22 mouse cellular contexts compared by ENCODE assay signal in genomic region chr4:149779966-149780365, GRCm38 (mm10). TPM values are rescaled to one million over a fixed set of nuclear protein-coding genes. Genes with fewer than 3 reads are reported as not detected.
DNase-seq lines count a peak whose midpoint lies in the region; ATAC-seq and TF ChIP-seq lines count a peak whose summit lies in the region.
"Had no signal": no experiment of that assay in that cellular context is flagged by ENCODE, and none has a peak within 500 bp of the region (broad histone marks: within the 10 kb centered on the region; RNA-seq: fewer than 3 reads in every experiment).

No protein-coding gene starts in this region.

- H3K27me3 ChIP-seq in liver, embryonic 16.5 days (ENCODE audit: control insufficient read depth, insufficient read depth, low read depth, low read length), result no peaks in the 10 kb centered on the region
- H3K27me3 ChIP-seq in liver, embryonic 11.5 days (replicated peaks; ENCODE audit: control insufficient read depth, insufficient read depth, low read length), result no peaks in the 10 kb centered on the region
- no peaks in the 10 kb centered on the region for H3K27me3 ChIP-seq in MEL (ENCODE audit: control insufficient read depth in 1 of 2, insufficient read depth in 2 of 2, low read length in 2 of 2)
- no peaks in the 10 kb centered on the region for H3K27me3 ChIP-seq in stomach, embryonic 15.5 days (replicated peaks)
- H3K27me3 ChIP-seq: heart, embryonic 15.5 days had no signal

- no peak overlapping the region for H3K9ac ChIP-seq in liver, embryonic 16.5 days (ENCODE audit: low read depth, low read length)
- H3K9ac ChIP-seq in liver, embryonic 11.5 days (ENCODE audit: low read depth, low read length), result no peak overlapping the region
- peak overlapping the region; percentile 89 for H3K9ac ChIP-seq in MEL (ENCODE audit: control insufficient read depth, low read depth, low read length, poor library complexity, severe bottlenecking)
- H3K9ac ChIP-seq in stomach, embryonic 15.5 days, result no peak overlapping the region
- H3K9ac ChIP-seq: embryonic facial prominence, embryonic 15.5 days; heart, embryonic 15.5 days; liver, embryonic 14.5 days; midbrain, embryonic 12.5 days; neural tube, embryonic 13.5 days had no signal

- no peak for TF ChIP-seq CTCF in MEL (IDR thresholded peaks at IDR 0.05 in 2 of 3, conservative IDR thresholded peaks at IDR 0.05 in 1 of 3; ENCODE audit: control insufficient read depth in 1 of 3, insufficient read depth in 1 of 3, low read depth in 2 of 3, low read length in 3 of 3, poor library complexity in 1 of 3, severe bottlenecking in 1 of 3)
- no peak for TF ChIP-seq CTCF in embryonic fibroblast, embryonic 13.5 days (IDR thresholded peaks at IDR 0.05; ENCODE audit: borderline replicate concordance, insufficient read depth, low read length)

- no peak for TF ChIP-seq RAD21 in MEL (IDR thresholded peaks at IDR 0.05; ENCODE audit: low read depth, low read length)

- no peak for TF ChIP-seq EP300 in MEL (IDR thresholded peaks at IDR 0.05; ENCODE audit: low read depth in 1 of 2, low read length in 2 of 2)

- peaks cover 20% of the 10 kb centered on the region for H3K79me2 ChIP-seq in MEL (ENCODE audit: control insufficient read depth, insufficient read depth, low read length, poor library complexity)

- no peaks in the 10 kb centered on the region for H3K9me3 ChIP-seq in liver, embryonic 16.5 days (replicated peaks; ENCODE audit: control insufficient read depth, low read length)
- H3K9me3 ChIP-seq in liver, embryonic 11.5 days (ENCODE audit: control insufficient read depth, low read length), result no peaks in the 10 kb centered on the region
- no peaks in the 10 kb centered on the region for H3K9me3 ChIP-seq in MEL (replicated peaks; ENCODE audit: insufficient read depth, low read length)
- no peaks in the 10 kb centered on the region for H3K9me3 ChIP-seq in stomach, embryonic 15.5 days
- H3K9me3 ChIP-seq: embryonic facial prominence, embryonic 15.5 days; forebrain, embryonic 10.5 days; heart, embryonic 15.5 days; limb, embryonic 10.5 days; midbrain, embryonic 12.5 days; neural tube, embryonic 13.5 days had no signal

- peaks cover 17% of the 10 kb centered on the region for H3K4me1 ChIP-seq in liver, embryonic 16.5 days (ENCODE audit: control insufficient read depth, low read depth, low read length)
- H3K4me1 ChIP-seq in liver, embryonic 11.5 days (replicated peaks; ENCODE audit: control insufficient read depth, insufficient read depth, low read length), result peaks cover 17% of the 10 kb centered on the region
- H3K4me1 ChIP-seq in MEL (ENCODE audit: control insufficient read depth in 1 of 2, insufficient read depth in 2 of 2, low read length in 2 of 2), result peaks cover 26 to 56% of the 10 kb centered on the region in 2 experiments
- H3K4me1 ChIP-seq in embryonic fibroblast, embryonic 13.5 days (ENCODE audit: control insufficient read depth, insufficient read depth, low read length), result peaks cover 7% of the 10 kb centered on the region
- H3K4me1 ChIP-seq in stomach, embryonic 15.5 days, result peaks cover 10% of the 10 kb centered on the region
- H3K4me1 ChIP-seq: embryonic facial prominence, embryonic 15.5 days; forebrain, embryonic 10.5 days; midbrain, embryonic 12.5 days had no signal

- H3K27ac ChIP-seq in liver, embryonic 16.5 days (ENCODE audit: low read length), result peak overlapping the region; percentile 57
- H3K27ac ChIP-seq in liver, embryonic 11.5 days (ENCODE audit: low read depth, low read length), result no peak overlapping the region
- H3K27ac ChIP-seq in MEL (ENCODE audit: control insufficient read depth, low read depth, low read length), result peak overlapping the region; percentile 98
- H3K27ac ChIP-seq in embryonic fibroblast, embryonic 13.5 days (ENCODE audit: insufficient read depth, low read length), result peak overlapping the region; percentile 58; the same call in 1 of the 2 replicates
- peak overlapping the region; percentile 46; the same call in 1 of the 2 replicates for H3K27ac ChIP-seq in stomach, embryonic 15.5 days
- H3K27ac ChIP-seq: embryonic facial prominence, embryonic 15.5 days; forebrain, embryonic 10.5 days; heart, embryonic 15.5 days; left cerebral cortex, adult 2 months; limb, embryonic 10.5 days; liver, embryonic 14.5 days; midbrain, embryonic 12.5 days; neural tube, embryonic 13.5 days had no signal

- no peak for ATAC-seq in liver, embryonic 16.5 days (ENCODE audit: low read depth)
- ATAC-seq in liver, embryonic 11.5 days (replicated peaks; ENCODE audit: low FRiP score), result no peak
- no peak for ATAC-seq in stomach, embryonic 15.5 days (ENCODE audit: insufficient read depth, low FRiP score, low read depth)
- ATAC-seq: hindbrain, embryonic 16.5 days had no signal

- no peak overlapping the region for H3K4me3 ChIP-seq in liver, embryonic 16.5 days (ENCODE audit: low read depth, low read length)
- H3K4me3 ChIP-seq in liver, embryonic 11.5 days (ENCODE audit: low read depth, low read length), result no peak overlapping the region
- peak overlapping the region; percentile 59 to 71 for H3K4me3 ChIP-seq in MEL (ENCODE audit: control insufficient read depth in 1 of 2, insufficient read depth in 1 of 2, low read depth in 2 of 2, low read length in 2 of 2)
- H3K4me3 ChIP-seq in embryonic fibroblast, embryonic 13.5 days (ENCODE audit: insufficient read depth, low read length), result no peak overlapping the region
- H3K4me3 ChIP-seq in stomach, embryonic 15.5 days (replicated peaks), result no peak overlapping the region
- H3K4me3 ChIP-seq: embryonic facial prominence, embryonic 15.5 days; forebrain, embryonic 10.5 days; heart, adult 2 months; heart, embryonic 15.5 days; left cerebral cortex, adult 2 months; limb, embryonic 10.5 days; midbrain, embryonic 12.5 days; neural tube, embryonic 13.5 days had no signal

- intact Hi-C loops in left cerebral cortex, postnatal 4 days (cut with DNase I), result no loop called here

- WGBS in liver, embryonic 16.5 days (ENCODE audit: insufficient replicate concordance), result 55% methylated on average over 9 of the region's 9 CpGs
- WGBS in liver, embryonic 11.5 days, result 83% methylated on average over 9 of the region's 9 CpGs
- 77% methylated on average over 9 of the region's 9 CpGs for WGBS in stomach, embryonic 15.5 days

- TF ChIP-seq POLR2A in MEL (IDR thresholded peaks at IDR 0.05; ENCODE audit: control insufficient read depth in 1 of 2, insufficient read depth in 1 of 2, low read depth in 1 of 2, low read length in 2 of 2, poor library complexity in 1 of 2), result no peak; a peak in 1 of 4 replicates
- TF ChIP-seq POLR2A in embryonic fibroblast, embryonic 13.5 days (IDR thresholded peaks at IDR 0.05; ENCODE audit: low read depth, low read length), result no peak

- DNase-seq in liver, embryonic 11.5 days (ENCODE audit: low spot score), result no peak
- DNase-seq in MEL (ENCODE audit: low read depth, low spot score), result no peak
- DNase-seq in left cerebral cortex, postnatal 4 days, result no peak
- DNase-seq in spleen, adult 12 weeks (ENCODE audit: low spot score), result no peak
- DNase-seq: cerebellum, adult 2 months; cerebellum, postnatal 36 days; kidney, adult 18-20 months; kidney, postnatal 25 days; spleen, adult 18-20 months had no signal

- H3K36me3 ChIP-seq in liver, embryonic 16.5 days (ENCODE audit: control insufficient read depth, insufficient read depth), result no peaks in the 10 kb centered on the region
- no peaks in the 10 kb centered on the region for H3K36me3 ChIP-seq in liver, embryonic 11.5 days (ENCODE audit: control insufficient read depth, insufficient read depth, low read length)
- H3K36me3 ChIP-seq in MEL (ENCODE audit: control insufficient read depth in 1 of 2, insufficient read depth in 2 of 2, low read length in 2 of 2), result peaks cover 0 to 39% of the 10 kb centered on the region in 2 experiments; a peak in 3 of 4 replicates
- no peaks in the 10 kb centered on the region for H3K36me3 ChIP-seq in stomach, embryonic 15.5 days
- H3K36me3 ChIP-seq: embryonic facial prominence, embryonic 15.5 days; forebrain, embryonic 10.5 days; heart, embryonic 15.5 days; limb, embryonic 10.5 days; midbrain, embryonic 12.5 days; neural tube, embryonic 13.5 days had no signal

- H3K4me2 ChIP-seq in liver, embryonic 16.5 days (ENCODE audit: low read depth, low read length), result peak overlapping the region; percentile 33; the same call in 1 of the 2 replicates
- no peak overlapping the region for H3K4me2 ChIP-seq in liver, embryonic 11.5 days
- no peak overlapping the region for H3K4me2 ChIP-seq in stomach, embryonic 15.5 days
- H3K4me2 ChIP-seq: embryonic facial prominence, embryonic 15.5 days; heart, embryonic 15.5 days; midbrain, embryonic 12.5 days; neural tube, embryonic 13.5 days had no signal

TF ChIP-seq in MEL, 35 proteins besides CTCF, POLR2A, EP300 and RAD21:
- TF ChIP-seq MAX (IDR thresholded peaks at IDR 0.05; ENCODE audit: low read length), result 0 out of 2 replicates have a peak, but pooled peaks have one; percentile 36
- no peak; the same call in 1 of the 2 replicates for TF ChIP-seq ZMIZ1 (IDR thresholded peaks at IDR 0.05; ENCODE audit: low read depth, low read length)

RNA-seq across cellular contexts. Expression of gene Slc25a33, which starts 5.9 kb away (rescaled TPM):
- polyA plus RNA-seq in liver, embryonic 16.5 days (2015; fragmentation: Nextera tagmentation; extraction: Ambion mirVana), result 10.7 and 11.3 TPM in 2 replicates
- polyA plus RNA-seq in liver, embryonic 11.5 days (2014; fragmentation: Nextera tagmentation; extraction: Ambion mirVana), result 21.9 and 23.2 TPM in 2 replicates
- total RNA-seq in MEL (2012; rRNA removed), result 20.6 and 21.4 TPM in 2 replicates
- polyA plus RNA-seq in MEL (2012; ENCODE audit: insufficient read depth in 1 of 2, insufficient read length in 2 of 2, low read depth in 1 of 2, low replicate concordance in 2 of 2, missing spikeins in 1 of 2), result 100 to 1,000 TPM in 1 of 2 experiments, 10 to 100 TPM in 1; 24.8 to 103 TPM
- 5.7 and 7.4 TPM in 2 replicates for polyA plus RNA-seq in embryonic fibroblast, embryonic 13.5 days (2011; ENCODE audit: insufficient read length, low read depth, missing spikeins)
- polyA plus RNA-seq in stomach, embryonic 15.5 days (2015; fragmentation: Nextera tagmentation; extraction: Ambion mirVana), result 10.4 and 10.6 TPM in 2 replicates
- total RNA-seq in left cerebral cortex, postnatal 4 days (2021), result 10 to 100 TPM; 18.6 to 19.4 TPM

RNA-seq across cellular contexts. Expression of gene Tmem201, which starts 42.1 kb away (rescaled TPM):
- 5.4 and 6.5 TPM in 2 replicates for polyA plus RNA-seq in liver, embryonic 16.5 days (2015; fragmentation: Nextera tagmentation; extraction: Ambion mirVana)
- 16.8 and 16.9 TPM in 2 replicates for polyA plus RNA-seq in liver, embryonic 11.5 days (2014; fragmentation: Nextera tagmentation; extraction: Ambion mirVana)
- total RNA-seq in MEL (2012; rRNA removed), result 28.3 and 31.5 TPM in 2 replicates
- polyA plus RNA-seq in MEL (2012; ENCODE audit: insufficient read depth in 1 of 2, insufficient read length in 2 of 2, low read depth in 1 of 2, low replicate concordance in 2 of 2, missing spikeins in 1 of 2), result 10 to 100 TPM in 1 of 2 experiments, not detected in 1; 60.6 TPM
- 14.6 and 19.6 TPM in 2 replicates for polyA plus RNA-seq in embryonic fibroblast, embryonic 13.5 days (2011; ENCODE audit: insufficient read length, low read depth, missing spikeins)
- 24.0 and 26.8 TPM in 2 replicates for polyA plus RNA-seq in stomach, embryonic 15.5 days (2015; fragmentation: Nextera tagmentation; extraction: Ambion mirVana)
- 10 to 100 TPM; 57.8 to 60.1 TPM for total RNA-seq in left cerebral cortex, postnatal 4 days (2021)

Comparison
In these comparisons a context has a peak if more than half of its experiments do, and no peak if none do; other contexts are left out.
1. H3K4me3 ChIP-seq: peak in MEL (2 of 2); none in liver, embryonic 16.5 days (single experiment), liver, embryonic 11.5 days (single experiment), embryonic fibroblast, embryonic 13.5 days (single experiment) and stomach, embryonic 15.5 days (single experiment).